Comparison of ENCODE assay signal across 23 mouse cellular contexts in the genomic region with DNA sequence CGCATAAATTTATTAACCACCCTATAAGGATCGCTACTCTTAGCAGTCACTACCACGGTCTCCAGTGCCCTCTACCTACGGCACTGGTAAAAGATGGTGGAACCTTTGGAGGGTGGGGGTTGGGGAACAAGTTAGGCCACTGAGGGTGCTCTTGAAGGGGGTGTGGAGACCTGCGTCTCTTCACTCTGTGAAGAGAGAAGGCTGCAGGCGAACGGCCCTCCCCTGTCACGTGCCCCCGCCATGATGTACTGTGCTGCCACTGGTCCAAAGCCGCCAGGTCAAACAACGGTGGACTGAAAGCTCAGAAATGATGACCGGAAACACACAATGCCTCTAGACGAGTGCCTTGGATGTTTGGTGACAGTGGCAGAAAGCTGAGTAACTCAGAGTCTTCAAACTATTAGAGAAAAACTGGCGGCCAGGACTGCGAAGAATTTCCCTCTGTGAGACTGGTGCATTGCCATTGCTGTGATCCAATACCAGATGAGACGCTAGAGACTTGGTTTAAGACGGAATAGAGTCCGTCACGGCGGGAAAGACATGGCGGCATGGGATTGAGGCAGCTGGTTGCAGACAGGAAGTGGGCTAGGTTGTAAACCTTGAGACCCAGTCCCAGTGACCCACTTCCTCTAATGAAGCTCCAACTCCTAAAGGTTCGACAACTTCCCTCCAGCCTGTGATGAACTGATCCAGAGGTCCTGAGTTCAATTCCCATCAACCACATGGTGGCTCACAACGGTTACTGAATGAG.
DNase-seq lines count a peak whose midpoint lies in the region; ATAC-seq and TF ChIP-seq lines count a peak whose summit lies in the region.
"Had no signal": no experiment of that assay in that cellular context is flagged by ENCODE, and none has a peak within 500 bp of the region (broad histone marks: within the 10 kb centered on the region; RNA-seq: fewer than 3 reads in every experiment).

No protein-coding gene starts in this region.

- peak overlapping the region; percentile 90 for H3K4me3 ChIP-seq in testis, adult 2 months (ENCODE audit: control insufficient read depth, low read depth, low read length)
- no peak overlapping the region for H3K4me3 ChIP-seq in limb, embryonic 12.5 days (replicated peaks)
- H3K4me3 ChIP-seq: embryonic facial prominence, embryonic 13.5 days; forebrain, embryonic 13.5 days; kidney, embryonic 15.5 days; liver, embryonic 15.5 days; lung, embryonic 15.5 days had no signal

- no peak for ATAC-seq in limb, embryonic 12.5 days (ENCODE audit: insufficient number of reproducible peaks, insufficient read depth, low FRiP score, low TSS enrichment, low read depth)
- ATAC-seq: forebrain, embryonic 13.5 days; hindbrain, postnatal 0 days; intestine, embryonic 16.5 days had no signal

- 81% methylated on average over 23 of the region's 23 CpGs for WGBS in limb, embryonic 12.5 days

- no peak overlapping the region for H3K4me2 ChIP-seq in limb, embryonic 12.5 days
- H3K4me2 ChIP-seq: forebrain, embryonic 13.5 days; heart, embryonic 11.5 days; liver, embryonic 15.5 days; lung, embryonic 15.5 days had no signal

- DNase-seq in heart, adult 11 months = peak; percentile 80
- no peak for DNase-seq in heart, adult 9 months (ENCODE audit: low spot score in 2 of 2)
- DNase-seq in testis, postnatal 14 days (ENCODE audit: low spot score) = no peak
- DNase-seq in lung, postnatal 10 days = no peak
- no peak for DNase-seq in cerebellum, postnatal 36 days
- DNase-seq: cerebellum, adult 11-12 months; cerebellum, postnatal 10 days; layer of hippocampus, adult 9-11 months; liver; lung, postnatal 4 days; right cerebral cortex, postnatal 25 days; spleen, adult 18-20 months; thymus, postnatal 14 days had no signal

- H3K9ac ChIP-seq in limb, embryonic 12.5 days (replicated peaks) = no peak overlapping the region
- H3K9ac ChIP-seq: embryonic facial prominence, embryonic 13.5 days; forebrain, embryonic 13.5 days; kidney, embryonic 15.5 days; liver, embryonic 15.5 days; lung, embryonic 15.5 days had no signal

- no peak for TF ChIP-seq CTCF in testis, adult 2 months (IDR thresholded peaks at IDR 0.05; ENCODE audit: control insufficient read depth, insufficient read depth, insufficient replicate concordance, low read depth, low read length)

- no peaks in the 10 kb centered on the region for H3K36me3 ChIP-seq in testis, adult 2 months (ENCODE audit: control insufficient read depth, insufficient read depth, low read length)
- H3K36me3 ChIP-seq in limb, embryonic 12.5 days = no peaks in the 10 kb centered on the region
- H3K36me3 ChIP-seq: embryonic facial prominence, embryonic 13.5 days; kidney, embryonic 15.5 days; liver, embryonic 15.5 days; lung, embryonic 15.5 days had no signal

- H3K4me1 ChIP-seq in testis, adult 2 months (ENCODE audit: control insufficient read depth, insufficient read depth, low read length) = peaks cover 15% of the 10 kb centered on the region
- peaks cover 44% of the 10 kb centered on the region for H3K4me1 ChIP-seq in limb, embryonic 12.5 days (replicated peaks)
- H3K4me1 ChIP-seq: forebrain, embryonic 13.5 days; liver, embryonic 15.5 days had no signal

- TF ChIP-seq POLR2A in testis, adult 2 months (IDR thresholded peaks at IDR 0.05; ENCODE audit: control insufficient read depth, low read depth, low read length) = no peak

- peak overlapping the region; percentile 50; the same call in 1 of the 2 replicates for H3K27ac ChIP-seq in testis, adult 2 months (ENCODE audit: control insufficient read depth, insufficient read depth, low read depth, low read length)
- peak overlapping the region; percentile 85 for H3K27ac ChIP-seq in limb, embryonic 12.5 days
- H3K27ac ChIP-seq: forebrain, embryonic 13.5 days; hindbrain, postnatal 0 days; kidney, embryonic 15.5 days; liver, embryonic 15.5 days; lung, embryonic 15.5 days had no signal

- no peaks in the 10 kb centered on the region for H3K9me3 ChIP-seq in limb, embryonic 12.5 days
- H3K9me3 ChIP-seq: embryonic facial prominence, embryonic 13.5 days; forebrain, embryonic 13.5 days; kidney, embryonic 15.5 days; liver, embryonic 15.5 days; lung, embryonic 15.5 days had no signal

- no peaks in the 10 kb centered on the region for H3K27me3 ChIP-seq in testis, adult 2 months (ENCODE audit: control insufficient read depth, insufficient read depth, low read length)
- H3K27me3 ChIP-seq in limb, embryonic 12.5 days = no peaks in the 10 kb centered on the region
- H3K27me3 ChIP-seq: embryonic facial prominence, embryonic 13.5 days; forebrain, embryonic 13.5 days; kidney, embryonic 15.5 days; liver, embryonic 15.5 days had no signal
